Mouse (Mus musculus) heart, postnatal 0 days (tissue): ENCODE results near the gene Clmp. TPM values are rescaled to one million over a fixed set of nuclear protein-coding genes. Genes with fewer than 3 reads are reported as not detected.

Experiments used
- ATAC-seq: fragments of 200-750 bp; cut with Nextera tagmentation; 2 replicates; pipeline ENCODE4 v1.8.0; 2017; ENCODE audit warnings: low read depth, moderate number of reproducible peaks, moderate library complexity; ENCODE audit not compliant: insufficient read depth
- DNase-seq: peaks from one replicate; pipeline ENCODE4 v3.0.0-alpha.2; 2016; ENCODE audit warnings: low spot score
- H3K27ac ChIP-seq: fragments of 300-500 bp; sonication (generic); 2 replicates; pipeline ENCODE4 v1.5.1; 2014; ENCODE audit warnings: low read depth, mild to moderate bottlenecking
- H3K27me3 ChIP-seq: fragments of 300-500 bp; sonication (generic); 2 replicates; pipeline ENCODE4 v1.6.1; 2014; ENCODE audit warnings: low read length, mixed read lengths; ENCODE audit not compliant: control insufficient read depth, insufficient read depth
- H3K36me3 ChIP-seq: fragments of 300-500 bp; sonication (generic); replicated peaks from 2 replicates; pipeline ENCODE4 v1.6.1; 2014; ENCODE audit warnings: low read length, mixed read lengths; ENCODE audit not compliant: control insufficient read depth, insufficient read depth
- H3K4me1 ChIP-seq: fragments of 300-500 bp; sonication (generic); 2 replicates; pipeline ENCODE4 v1.6.1; 2014; ENCODE audit warnings: antibody characterized with exemption; ENCODE audit not compliant: control insufficient read depth, insufficient read depth
- H3K4me2 ChIP-seq: fragments of 300-500 bp; sonication (generic); 2 replicates; pipeline ENCODE4 v1.6.1; 2014; ENCODE audit warnings: low read depth, mild to moderate bottlenecking, low read length, moderate library complexity
- H3K4me3 ChIP-seq: fragments of 300-500 bp; sonication (generic); 2 replicates; pipeline ENCODE4 v1.5.1; 2014; ENCODE audit warnings: low read depth, low read length
- H3K9ac ChIP-seq: fragments of 300-500 bp; sonication (generic); replicated peaks from 2 replicates; pipeline ENCODE4 v1.6.1; 2014; ENCODE audit warnings: low read depth, low read length, mixed read lengths
- H3K9me3 ChIP-seq: fragments of 300-500 bp; sonication (generic); replicated peaks from 2 replicates; pipeline ENCODE4 v1.6.1; 2016; ENCODE audit warnings: low read length; ENCODE audit not compliant: control insufficient read depth
- CTCF ChIP-seq: IDR thresholded peaks from 2 replicates; pipeline ENCODE4 v1.5.1; 2016; ENCODE audit warnings: antibody characterized with exemption, control low read depth, low read depth
- EP300 ChIP-seq: IDR thresholded peaks from 2 replicates; pipeline ENCODE4 v1.6.1; 2016; ENCODE audit warnings: antibody characterized with exemption, low read depth
- WGBS: fragments of 180-500 bp; shearing (Covaris S2); extraction: QIAGEN DNeasy Blood & Tissue Kit; methylation state at CpG from one replicate; pipeline ENCODE4 v1.1.7; 2014; 5-methylcytosine and 5-hydroxymethylcytosine counted together
- polyA plus RNA-seq: library from polyadenylated mRNA; unstranded; fragments of >200 nt; fragmentation: Nextera tagmentation; extraction: Ambion mirVana; gene quantifications from 2 replicates; pipeline ENCODE4 v1.2.1, GENCODE M21; 2015
- total RNA-seq: library from RNA; depleted of rRNA; stranded (reverse); fragments of >200 nt; gene quantifications from 2 replicates; pipeline ENCODE4 v1.2.3, GENCODE M21; 2014; ENCODE audit warnings: low replicate concordance

Gene Clmp
- total and polyA plus RNA-seq, 2 experiments from 2014 or later = 2.5 to 4.7 TPM

GRCm38 (mm10) chr9:40749832-40750620, 64.3 kb downstream of the Clmp start:
- ATAC-seq (peak; percentile 58; the same call in 1 of the 2 replicates), DNase-seq (peak; percentile 83)
- Histone ChIP-seq H3K36me3 (no peaks in the 10 kb centered on the region), H3K27ac (no peak overlapping the region), H3K27me3 (no peaks in the 10 kb centered on the region), H3K9ac (no peak overlapping the region), H3K4me3 (no peak overlapping the region), H3K9me3 (no peaks in the 10 kb centered on the region), H3K4me2 (no peak overlapping the region), H3K4me1 (no peaks in the 10 kb centered on the region)
- TF ChIP-seq CTCF (peak; percentile 79), EP300 (no peak)
- WGBS = 66% methylated on average over 8 of the region's 8 CpGs

GRCm38 (mm10) chr9:40751749-40752148, 66.0 kb downstream of the Clmp start:
- H3K4me3 ChIP-seq = no peak overlapping the region
- no peak for DNase-seq
- H3K4me2 ChIP-seq = no peak overlapping the region
- TF ChIP-seq CTCF (no peak), EP300 (no peak)
- H3K4me1 ChIP-seq = peaks cover 3% of the 10 kb centered on the region
- no peak for ATAC-seq
- H3K9me3 ChIP-seq = no peaks in the 10 kb centered on the region
- no peak overlapping the region for H3K9ac ChIP-seq
- no peaks in the 10 kb centered on the region for H3K27me3 ChIP-seq
- H3K27ac ChIP-seq = no peak overlapping the region
- no peaks in the 10 kb centered on the region for H3K36me3 ChIP-seq
- 61% methylated on average over 3 of the region's 3 CpGs for WGBS

GRCm38 (mm10) chr9:40756401-40756800, 70.6 kb downstream of the Clmp start:
- 0 out of 2 replicates have a peak overlapping the region, but pooled peaks have one; percentile 73 for H3K27ac ChIP-seq
- H3K9ac ChIP-seq = no peak overlapping the region
- TF ChIP-seq CTCF (peak; percentile 84), EP300 (no peak)
- H3K9me3 ChIP-seq = no peaks in the 10 kb centered on the region
- peaks cover 9% of the 10 kb centered on the region for H3K4me1 ChIP-seq
- 17% methylated on average over 4 of the region's 4 CpGs for WGBS
- peak overlapping the region; percentile 48 for H3K4me2 ChIP-seq
- peak overlapping the region; percentile 7; the same call in 1 of the 2 replicates for H3K4me3 ChIP-seq
- no peaks in the 10 kb centered on the region for H3K36me3 ChIP-seq
- ATAC-seq = 0 out of 2 replicates have a peak, but pooled peaks have one; percentile 21
- H3K27me3 ChIP-seq = no peaks in the 10 kb centered on the region
- DNase-seq = peak; percentile 66

GRCm38 (mm10) chr9:40757105-40757626, 71.4 kb downstream of the Clmp start:
- ATAC-seq (peak; percentile 77), DNase-seq (peak; percentile 66)
- 11% methylated on average over 12 of the region's 12 CpGs for WGBS
- Histone ChIP-seq H3K9ac (peak overlapping the region; percentile 28), H3K4me1 (peaks cover 9% of the 10 kb centered on the region), H3K27ac (peak overlapping the region; percentile 73), H3K36me3 (no peaks in the 10 kb centered on the region), H3K9me3 (no peaks in the 10 kb centered on the region), H3K4me3 (peak overlapping the region; percentile 7), H3K4me2 (peak overlapping the region; percentile 48), H3K27me3 (no peaks in the 10 kb centered on the region)
- TF ChIP-seq CTCF = peak; percentile 62
- no peak for TF ChIP-seq EP300

- peak overlapping the region; percentile 73 for H3K27ac ChIP-seq
- DNase-seq (peak; percentile 93), ATAC-seq (peak; percentile 94)
- no peaks in the 10 kb centered on the region for H3K9me3 ChIP-seq
- peak overlapping the region; percentile 7 for H3K4me3 ChIP-seq
- H3K27me3 ChIP-seq = no peaks in the 10 kb centered on the region
- H3K9ac ChIP-seq = no peak overlapping the region; the same call in 1 of the 2 replicates
- H3K36me3 ChIP-seq = no peaks in the 10 kb centered on the region
- H3K4me2 ChIP-seq = peak overlapping the region; percentile 48
- peak; percentile 80 for TF ChIP-seq CTCF
- TF ChIP-seq EP300 = no peak
- 7% methylated on average over 22 of the region's 22 CpGs for WGBS
- peaks cover 9% of the 10 kb centered on the region for H3K4me1 ChIP-seq
Observed at GRCm38 (mm10) chr9:40757685-40758270, 72.0 kb downstream of the Clmp start.
